Comparison of ENCODE assay signal across 8 mouse cellular contexts in the genomic region with DNA sequence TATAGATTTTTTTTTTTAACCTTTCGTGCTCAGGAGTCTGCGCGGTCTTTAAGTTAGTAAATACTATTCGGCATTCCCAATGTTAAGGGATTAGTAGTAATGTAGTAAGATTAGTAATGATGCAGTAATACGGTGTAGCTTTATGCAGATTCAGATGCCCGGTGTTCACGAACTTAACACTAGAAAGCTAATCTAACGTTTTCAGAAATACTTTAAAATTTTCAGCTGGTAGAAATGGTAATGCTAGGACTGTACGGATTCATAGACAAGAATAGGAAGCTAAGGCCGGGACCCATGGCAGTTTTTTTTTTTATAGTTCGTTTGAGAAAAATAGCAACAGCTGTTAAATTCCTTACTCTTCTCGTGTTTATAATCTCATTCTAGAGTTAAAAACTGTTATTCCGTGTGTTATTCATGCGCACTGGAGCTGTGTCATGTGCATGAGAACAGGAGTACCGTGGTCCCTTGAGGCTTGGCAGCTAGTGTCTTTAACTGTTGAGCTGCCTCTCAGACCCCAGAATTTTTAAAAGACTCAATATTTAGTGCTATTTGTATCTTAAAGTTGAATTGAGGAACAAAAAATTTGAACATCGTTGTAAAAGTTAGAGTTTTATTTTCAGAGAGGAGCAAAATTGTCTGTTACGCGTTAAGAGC. TPM values are rescaled to one million over a fixed set of nuclear protein-coding genes. Genes with fewer than 3 reads are reported as not detected.
DNase-seq lines count a peak whose midpoint lies in the region; ATAC-seq and TF ChIP-seq lines count a peak whose summit lies in the region.

No protein-coding gene starts in this region.

- WGBS in lung, adult 2 months = 6% methylated on average over 18 of the region's 18 CpGs
- 8% methylated on average over 18 of the region's 18 CpGs for WGBS in heart, embryonic 16.5 days
- WGBS in macrophage (ENCODE audit: missing documents) = 7% methylated on average over 18 of the region's 18 CpGs

- H3K4me1 ChIP-seq in lung, adult 2 months (ENCODE audit: control insufficient read depth, insufficient read depth, low read length) = peaks cover 7% of the 10 kb centered on the region
- peaks cover 19% of the 10 kb centered on the region for H3K4me1 ChIP-seq in heart, embryonic 16.5 days (ENCODE audit: control insufficient read depth, insufficient read depth, low read length)

- ATAC-seq in heart, embryonic 16.5 days (replicated peaks; ENCODE audit: extremely low read depth, insufficient read depth, low FRiP score) = no peak

- no peaks in the 10 kb centered on the region for H3K36me3 ChIP-seq in heart, embryonic 16.5 days (ENCODE audit: control insufficient read depth, insufficient read depth)
- peaks cover 3% of the 10 kb centered on the region; the same call in 1 of the 2 replicates for H3K36me3 ChIP-seq in macrophage (ENCODE audit: inconsistent target)

- no peaks in the 10 kb centered on the region for H3K9me3 ChIP-seq in heart, embryonic 16.5 days (replicated peaks; ENCODE audit: control insufficient read depth, low read length)

- H3K9ac ChIP-seq in heart, embryonic 16.5 days (ENCODE audit: low read length) = peak overlapping the region; percentile 96

- no peaks in the 10 kb centered on the region for H3K27me3 ChIP-seq in heart, embryonic 16.5 days (ENCODE audit: control insufficient read depth, insufficient read depth, low read length)

- peak overlapping the region; percentile 95 for H3K4me3 ChIP-seq in lung, adult 2 months (replicated peaks; ENCODE audit: extremely low read depth, low read depth, low read length)
- peak overlapping the region; percentile 94 for H3K4me3 ChIP-seq in heart, embryonic 16.5 days (ENCODE audit: low read length)
- H3K4me3 ChIP-seq in macrophage (ENCODE audit: inconsistent target) = peak overlapping the region; percentile 62

- no peak overlapping the region for H3K27ac ChIP-seq in heart, embryonic 16.5 days (ENCODE audit: low read length)
- H3K27ac ChIP-seq in macrophage = peak overlapping the region; percentile 27

- peak overlapping the region; percentile 84 for H3K4me2 ChIP-seq in heart, embryonic 16.5 days (ENCODE audit: low read depth, low read length)

- no peak for TF ChIP-seq CTCF in lung, adult 2 months (IDR thresholded peaks at IDR 0.05; ENCODE audit: insufficient read depth, low read length)

- TF ChIP-seq POLR2A in lung, adult 2 months (IDR thresholded peaks at IDR 0.05; ENCODE audit: borderline replicate concordance, extremely low read depth, low read depth, low read length) = no peak

- no peak for DNase-seq in lung, adult 2 months
- no peak for DNase-seq in lung, postnatal 10 days
- DNase-seq in brain, adult 2 months (ENCODE audit: low read depth, low spot score) = peak; percentile 13
- no peak for DNase-seq in right cerebral cortex, postnatal 14 days
- DNase-seq in right cerebral cortex, adult 18-20 months = no peak
- no peak for DNase-seq in T-cell, adult 2 months (ENCODE audit: low spot score)

- peaks cover 56% of the 10 kb centered on the region for H3K79me2 ChIP-seq in macrophage (ENCODE audit: inconsistent target)

RNA-seq across cellular contexts. Expression of gene Prpf39, which starts 0.9 kb away (rescaled TPM):
- polyA plus RNA-seq in lung, adult 2 months (2012; rRNA removed) = 8.5 and 13.2 TPM in 2 replicates
- 28.6 and 32.7 TPM in 2 replicates for polyA plus RNA-seq in heart, embryonic 16.5 days (2015; fragmentation: Nextera tagmentation; extraction: Ambion mirVana)
- 100 to 1,000 TPM; 280 to 710 (median 376) TPM for total RNA-seq in macrophage (2018; cell fraction: chromatin; rRNA removed)
- total RNA-seq in macrophage (2018; cell fraction: cytosol; rRNA removed) = 10 to 100 TPM in 16 of 26 experiments, 1 to 10 TPM in 10; 6.2 to 22.0 (median 11.1) TPM
- total RNA-seq in macrophage (2018; cell fraction: nucleus; rRNA removed) = 100 to 1,000 TPM; 120 to 382 (median 220) TPM
- polyA plus RNA-seq in macrophage (2018) = 15.7 to 24.7 TPM (median 24.3 TPM) in 3 replicates

RNA-seq across cellular contexts. Expression of gene Fkbp3, which starts 36.8 kb away (rescaled TPM):
- polyA plus RNA-seq in lung, adult 2 months (2012; rRNA removed) = 23.4 and 23.8 TPM in 2 replicates
- 466 and 516 TPM in 2 replicates for polyA plus RNA-seq in heart, embryonic 16.5 days (2015; fragmentation: Nextera tagmentation; extraction: Ambion mirVana)
- 10 to 100 TPM in 20 of 26 experiments, 1 to 10 TPM in 6; 6.5 to 35.0 (median 16.4) TPM for total RNA-seq in macrophage (2018; cell fraction: chromatin; rRNA removed)
- 10 to 100 TPM; 24.6 to 52.8 (median 38.3) TPM for total RNA-seq in macrophage (2018; cell fraction: cytosol; rRNA removed)
- total RNA-seq in macrophage (2018; cell fraction: nucleus; rRNA removed) = 10 to 100 TPM in 22 of 26 experiments, 1 to 10 TPM in 4; 8.1 to 45.3 (median 16.8) TPM
- 40.8 to 95.0 TPM (median 60.5 TPM) in 3 replicates for polyA plus RNA-seq in macrophage (2018)

RNA-seq across cellular contexts. Expression of gene Fancm, which starts 38.4 kb away (rescaled TPM):
- 1.1 and 1.4 TPM in 2 replicates for polyA plus RNA-seq in lung, adult 2 months (2012; rRNA removed)
- 5.0 TPM in 2 replicates for polyA plus RNA-seq in heart, embryonic 16.5 days (2015; fragmentation: Nextera tagmentation; extraction: Ambion mirVana)
- total RNA-seq in macrophage (2018; cell fraction: chromatin; rRNA removed) = 10 to 100 TPM; 11.6 to 42.4 (median 21.2) TPM
- total RNA-seq in macrophage (2018; cell fraction: cytosol; rRNA removed) = 1 to 10 TPM; 1.4 to 6.2 (median 2.7) TPM
- 10 to 100 TPM in 15 of 26 experiments, 1 to 10 TPM in 11; 4.1 to 28.9 (median 12.4) TPM for total RNA-seq in macrophage (2018; cell fraction: nucleus; rRNA removed)
- 2.3 to 5.2 TPM (median 5.0 TPM) in 3 replicates for polyA plus RNA-seq in macrophage (2018)
